Mouse (Mus musculus): Measurements from ENCODE around the gene Zfp683. TPM values are rescaled to one million over a fixed set of nuclear protein-coding genes. Genes with fewer than 3 reads are reported as not detected.
A peak's percentile ranks its signal among the peaks of the same experiment; 100 is the strongest.

Gene Zfp683
- polyA plus RNA-seq, 1 experiment from 2014 or later: not detected

DNA sequence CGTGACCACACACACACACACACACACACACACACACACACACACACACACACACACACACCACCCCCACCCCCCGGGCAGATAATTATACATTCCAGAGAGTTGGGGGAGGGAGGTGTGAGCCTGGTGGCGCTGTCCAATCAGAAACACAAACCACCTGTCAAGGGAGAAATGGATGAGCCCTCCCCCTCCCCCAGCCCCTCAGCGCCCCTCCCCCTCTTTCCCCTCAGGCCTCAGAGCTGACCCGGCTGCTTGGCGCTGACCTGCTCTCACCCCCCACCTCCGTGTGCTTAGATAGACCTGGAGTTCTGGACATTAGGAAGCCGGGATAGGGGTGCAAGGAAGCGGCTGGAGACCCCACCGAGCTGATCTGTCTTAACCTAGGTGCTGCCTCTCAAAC, 34.4 kb upstream of the Zfp683 start:
- no peaks in the 10 kb centered on the region for H3K36me3 ChIP-seq
- H3K4me3 ChIP-seq: no peak overlapping the region
- peaks cover 47% of the 10 kb centered on the region for H3K4me1 ChIP-seq
- no peaks in the 10 kb centered on the region for H3K9me3 ChIP-seq
- ATAC-seq (ENCODE audit: low FRiP score, low read depth): 0 out of 2 replicates have a peak, but pooled peaks have one; percentile 30
- 1% methylated on average over 9 of the region's 10 CpGs for WGBS
- peaks cover 8% of the 10 kb centered on the region; the same call in 1 of the 2 replicates for H3K27me3 ChIP-seq (replicated peaks)
- peak overlapping the region; percentile 70 for H3K4me2 ChIP-seq (replicated peaks)
- no peak overlapping the region for H3K27ac ChIP-seq
- H3K9ac ChIP-seq: no peak overlapping the region

DNA sequence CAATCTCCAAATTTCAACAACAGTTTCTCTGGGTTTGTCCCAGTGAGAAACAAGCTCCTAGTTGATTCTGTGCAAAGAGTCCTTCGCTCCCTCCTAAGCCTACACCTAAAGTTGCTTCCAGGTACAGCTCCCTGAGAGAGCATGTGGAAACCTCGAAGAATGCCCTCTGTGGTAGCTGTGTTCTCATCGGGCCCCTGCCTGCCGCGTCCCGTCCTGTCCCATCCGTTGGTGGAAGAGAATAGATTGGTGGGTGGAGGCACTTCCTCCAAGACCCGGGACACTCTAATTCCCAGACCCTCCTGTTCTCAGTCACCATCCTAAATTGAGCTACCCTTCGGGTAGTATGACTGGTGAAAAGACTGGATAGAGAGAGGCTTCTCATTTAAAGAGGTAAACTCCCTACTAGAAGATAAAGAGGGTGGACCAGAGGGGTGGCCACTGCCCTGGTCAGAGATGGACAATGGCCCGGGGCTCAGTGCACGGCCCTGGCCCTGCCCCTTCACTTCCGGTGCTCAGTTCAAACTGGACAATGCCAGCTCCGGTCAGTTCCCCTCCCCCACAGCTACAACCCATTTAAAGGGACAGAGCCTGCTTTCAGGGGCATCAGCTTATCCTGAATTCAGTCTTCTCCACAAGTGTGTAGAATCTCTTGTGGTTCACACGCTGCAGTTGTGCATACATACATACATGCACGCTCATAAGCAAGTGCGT, 33.8 kb upstream of the Zfp683 start:
- Histone ChIP-seq H3K9ac (peak overlapping the region; percentile 26; the same call in 1 of the 2 replicates), H3K27ac (no peak overlapping the region), H3K36me3 (no peaks in the 10 kb centered on the region), H3K9me3 (no peaks in the 10 kb centered on the region), H3K4me1 (peaks cover 47% of the 10 kb centered on the region), H3K27me3 (replicated peaks) (peaks cover 8% of the 10 kb centered on the region; the same call in 1 of the 2 replicates), H3K4me3 (0 out of 2 replicates have a peak overlapping the region, but pooled peaks have one; percentile 10), H3K4me2 (replicated peaks) (peak overlapping the region; percentile 70)
- ATAC-seq (ENCODE audit: low FRiP score, low read depth): peak; percentile 48; the same call in 1 of the 2 replicates
- 2% methylated on average over 16 of the region's 16 CpGs for whole genome bisulfite sequencing

DNA sequence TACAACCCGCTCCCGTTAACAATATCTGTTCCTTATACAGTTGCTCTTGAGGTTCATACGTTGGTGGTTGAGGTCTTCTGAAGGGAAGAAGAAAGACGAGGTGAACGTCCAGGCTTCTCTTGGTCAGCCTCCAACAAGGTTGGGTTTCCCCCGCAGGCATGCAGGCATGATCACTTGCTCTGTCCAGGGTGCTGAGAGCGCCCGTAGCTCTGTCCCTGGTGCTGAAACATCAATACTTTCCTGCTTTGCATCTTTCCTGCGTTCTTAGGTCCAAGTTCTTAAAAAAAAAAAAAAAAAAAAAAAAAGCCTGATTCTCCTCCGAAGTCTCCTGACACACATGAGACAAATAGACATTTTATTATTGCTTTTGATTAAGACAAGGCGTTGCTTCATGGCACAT, 33.0 kb upstream of the Zfp683 start:
- Histone ChIP-seq H3K4me3 (no peak overlapping the region), H3K4me2 (replicated peaks) (peak overlapping the region; percentile 70), H3K36me3 (no peaks in the 10 kb centered on the region), H3K27ac (no peak overlapping the region), H3K9me3 (no peaks in the 10 kb centered on the region), H3K27me3 (replicated peaks) (peaks cover 8% of the 10 kb centered on the region; the same call in 1 of the 2 replicates), H3K4me1 (peaks cover 46% of the 10 kb centered on the region), H3K9ac (no peak overlapping the region)
- 2% methylated on average over 11 of the region's 11 CpGs for WGBS
- ATAC-seq (ENCODE audit: low FRiP score, low read depth): no peak

DNA sequence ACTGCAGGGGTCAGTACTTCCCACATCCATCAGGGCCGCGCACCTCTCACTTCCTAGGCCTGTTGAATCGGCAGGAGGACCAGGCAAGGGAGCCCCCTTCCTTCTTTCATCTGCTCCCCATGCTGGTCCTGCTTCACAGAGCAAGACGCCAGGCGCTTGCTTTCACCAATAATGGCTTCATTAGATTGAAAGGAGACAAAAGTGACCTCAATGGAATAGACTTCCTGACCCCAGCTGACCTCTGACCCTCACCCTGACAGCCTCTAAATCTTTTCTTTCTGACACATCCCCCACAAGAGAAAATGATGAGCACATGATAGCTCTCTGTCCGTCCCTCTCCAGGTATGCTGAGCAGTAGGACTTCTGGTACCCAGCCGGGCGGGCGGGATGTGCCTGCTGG, 27.8 kb upstream of the Zfp683 start:
- Histone ChIP-seq H3K36me3 (no peaks in the 10 kb centered on the region), H3K4me1 (no peaks in the 10 kb centered on the region), H3K4me3 (no peak overlapping the region), H3K4me2 (replicated peaks) (no peak overlapping the region), H3K27me3 (replicated peaks) (no peaks in the 10 kb centered on the region), H3K9ac (no peak overlapping the region), H3K9me3 (no peaks in the 10 kb centered on the region), H3K27ac (no peak overlapping the region)
- ATAC-seq (ENCODE audit: low FRiP score, low read depth): no peak
- 35% methylated on average over 9 of the region's 9 CpGs for WGBS

DNA sequence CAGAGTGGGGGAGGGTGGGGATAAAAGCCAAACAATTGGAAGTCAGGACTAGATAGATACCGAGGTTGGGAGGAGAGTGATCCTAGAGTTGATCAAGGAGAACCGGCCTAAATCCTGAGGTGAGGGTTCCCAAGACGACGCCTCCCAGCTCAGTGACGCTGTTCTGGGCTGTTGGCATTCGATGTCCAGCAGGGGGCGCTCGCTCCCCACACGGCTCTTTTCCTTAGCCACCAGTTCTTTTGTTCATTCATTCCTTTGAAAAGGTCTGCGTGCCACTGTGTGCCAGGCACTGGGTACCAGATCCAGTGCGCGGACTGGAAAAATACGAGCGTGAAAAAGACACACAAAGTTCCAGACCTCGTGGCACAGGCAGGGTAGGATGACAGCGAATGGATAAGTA, 17.7 kb upstream of the Zfp683 start:
- H3K9me3 ChIP-seq: no peaks in the 10 kb centered on the region
- no peak overlapping the region for H3K9ac ChIP-seq
- no peaks in the 10 kb centered on the region for H3K4me1 ChIP-seq
- peak; percentile 56; the same call in 1 of the 2 replicates for ATAC-seq (ENCODE audit: low FRiP score, low read depth)
- WGBS: 5% methylated on average over 16 of the region's 16 CpGs
- H3K27ac ChIP-seq: no peak overlapping the region
- no peaks in the 10 kb centered on the region; the same call in 1 of the 2 replicates for H3K27me3 ChIP-seq (replicated peaks)
- no peak overlapping the region for H3K4me3 ChIP-seq
- no peak overlapping the region for H3K4me2 ChIP-seq (replicated peaks)
- H3K36me3 ChIP-seq: no peaks in the 10 kb centered on the region

DNA sequence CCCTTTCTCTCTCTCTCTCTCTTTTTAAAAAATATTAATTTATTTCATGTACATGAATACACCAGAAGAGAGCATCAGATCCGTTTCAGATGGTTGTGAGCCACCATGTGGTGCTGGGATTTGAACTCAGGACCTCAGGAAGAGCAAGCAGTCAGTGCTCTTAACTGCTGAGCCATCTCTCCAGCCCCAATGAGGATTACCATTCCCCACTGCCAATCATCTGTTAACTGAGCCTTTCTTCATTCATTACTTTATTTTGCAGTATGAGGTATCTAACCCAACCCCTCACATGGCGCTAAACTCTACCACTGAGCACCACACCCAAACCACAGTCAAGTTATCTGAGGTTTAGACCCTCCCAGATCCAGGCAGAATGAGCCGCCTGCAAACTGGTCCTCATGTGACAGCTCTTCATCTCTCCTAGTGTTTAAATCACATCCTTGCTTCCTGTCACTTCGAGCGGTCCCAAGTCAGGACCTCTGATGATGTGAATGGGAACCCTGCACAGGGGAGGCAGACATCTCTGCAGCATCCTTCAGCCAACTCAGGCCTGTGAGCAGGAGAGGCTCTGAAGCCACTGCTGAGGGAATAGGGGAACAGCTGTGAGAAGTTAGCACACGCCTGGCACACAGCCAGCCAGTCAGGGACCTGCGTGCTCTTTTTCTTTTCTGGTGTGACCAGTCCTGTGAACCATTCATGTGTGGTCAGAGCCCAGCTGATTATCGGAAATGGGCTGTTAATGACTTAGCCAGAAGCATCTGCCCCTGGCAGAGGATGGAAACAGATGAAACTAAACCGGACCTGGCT, 12.1 kb upstream of the Zfp683 start:
- Histone ChIP-seq H3K4me1 (peaks cover 6% of the 10 kb centered on the region; the same call in 1 of the 2 replicates), H3K27me3 (replicated peaks) (no peaks in the 10 kb centered on the region; the same call in 1 of the 2 replicates), H3K27ac (no peak overlapping the region), H3K4me2 (replicated peaks) (no peak overlapping the region), H3K36me3 (no peaks in the 10 kb centered on the region), H3K4me3 (no peak overlapping the region), H3K9me3 (no peaks in the 10 kb centered on the region), H3K9ac (no peak overlapping the region)
- ATAC-seq (ENCODE audit: low FRiP score, low read depth): peak; percentile 33; the same call in 1 of the 2 replicates
- 51% methylated on average over 9 of the region's 9 CpGs for WGBS

GRCm38 (mm10) chr4:134043041-134043440, 10.6 kb upstream of the Zfp683 start:
- Histone ChIP-seq H3K4me1 (peaks cover 6% of the 10 kb centered on the region; the same call in 1 of the 2 replicates), H3K27me3 (replicated peaks) (no peaks in the 10 kb centered on the region; the same call in 1 of the 2 replicates), H3K9me3 (no peaks in the 10 kb centered on the region), H3K4me3 (no peak overlapping the region), H3K27ac (no peak overlapping the region), H3K36me3 (no peaks in the 10 kb centered on the region), H3K4me2 (replicated peaks) (no peak overlapping the region), H3K9ac (no peak overlapping the region)
- WGBS: 59% methylated on average over 2 of the region's 2 CpGs
- ATAC-seq (ENCODE audit: low FRiP score, low read depth): no peak

GRCm38 (mm10) chr4:134047648-134048047, 6.0 kb upstream of the Zfp683 start:
- H3K36me3 ChIP-seq: no peaks in the 10 kb centered on the region
- WGBS: 73% methylated on average over 5 of the region's 5 CpGs
- H3K27me3 ChIP-seq (replicated peaks): no peaks in the 10 kb centered on the region
- H3K9ac ChIP-seq: no peak overlapping the region
- H3K27ac ChIP-seq: no peak overlapping the region
- no peaks in the 10 kb centered on the region for H3K9me3 ChIP-seq
- no peak overlapping the region for H3K4me3 ChIP-seq
- ATAC-seq (ENCODE audit: low FRiP score, low read depth): no peak
- H3K4me1 ChIP-seq: peaks cover 3% of the 10 kb centered on the region; the same call in 1 of the 2 replicates
- H3K4me2 ChIP-seq (replicated peaks): no peak overlapping the region

DNA sequence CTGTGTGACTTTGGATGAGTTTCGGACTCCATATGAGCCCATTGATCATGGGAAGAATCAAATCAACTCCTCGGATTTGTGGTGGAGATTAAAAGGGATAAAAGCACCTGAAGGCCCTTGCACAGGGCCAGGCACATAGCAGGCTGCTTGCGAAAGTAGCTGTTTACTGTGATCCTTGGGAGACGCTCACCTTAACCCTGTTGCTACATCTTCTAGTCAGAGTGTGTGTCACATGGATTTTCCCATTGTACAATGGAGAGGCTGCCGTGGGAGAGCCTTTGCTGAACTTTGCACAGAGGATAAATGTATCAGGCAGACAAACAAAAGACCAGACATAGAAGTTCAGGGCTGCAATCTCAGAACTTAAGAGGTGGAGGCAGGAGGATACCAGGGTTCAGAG, 1.7 kb upstream of the Zfp683 start:
- Histone ChIP-seq H3K27me3 (replicated peaks) (no peaks in the 10 kb centered on the region), H3K9me3 (no peaks in the 10 kb centered on the region), H3K27ac (no peak overlapping the region), H3K36me3 (no peaks in the 10 kb centered on the region), H3K9ac (no peak overlapping the region), H3K4me2 (replicated peaks) (no peak overlapping the region), H3K4me3 (no peak overlapping the region), H3K4me1 (peaks cover 4% of the 10 kb centered on the region; the same call in 1 of the 2 replicates)
- ATAC-seq (ENCODE audit: low FRiP score, low read depth): no peak
- 85% methylated on average over 5 of the region's 5 CpGs for WGBS

DNA sequence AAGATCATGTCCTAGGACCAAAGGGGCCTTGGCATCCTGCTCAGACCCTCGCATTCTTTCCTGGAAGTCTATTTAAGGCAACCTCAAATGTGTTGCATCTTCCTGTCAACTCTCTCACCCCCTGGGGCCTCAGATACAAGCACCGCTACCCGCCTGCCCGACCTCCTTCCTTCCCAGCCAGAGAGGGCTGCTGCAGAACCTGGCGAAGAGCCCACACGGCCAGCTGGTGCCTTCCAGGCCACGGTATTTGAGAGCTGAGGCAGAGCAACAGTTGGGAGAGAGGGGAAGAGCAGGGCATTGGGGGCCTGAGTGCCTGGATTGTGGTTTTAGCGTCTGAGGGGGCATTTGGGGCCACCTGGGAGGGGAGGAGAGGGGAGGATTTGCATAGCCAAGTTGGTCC, 1.1 kb upstream of the Zfp683 start:
- WGBS: 29% methylated on average over 8 of the region's 8 CpGs
- Histone ChIP-seq H3K9ac (no peak overlapping the region), H3K4me1 (peaks cover 4% of the 10 kb centered on the region; the same call in 1 of the 2 replicates), H3K4me2 (replicated peaks) (no peak overlapping the region), H3K9me3 (no peaks in the 10 kb centered on the region), H3K27ac (no peak overlapping the region), H3K36me3 (no peaks in the 10 kb centered on the region), H3K4me3 (no peak overlapping the region), H3K27me3 (replicated peaks) (no peaks in the 10 kb centered on the region)
- ATAC-seq (ENCODE audit: low FRiP score, low read depth): no peak

DNA sequence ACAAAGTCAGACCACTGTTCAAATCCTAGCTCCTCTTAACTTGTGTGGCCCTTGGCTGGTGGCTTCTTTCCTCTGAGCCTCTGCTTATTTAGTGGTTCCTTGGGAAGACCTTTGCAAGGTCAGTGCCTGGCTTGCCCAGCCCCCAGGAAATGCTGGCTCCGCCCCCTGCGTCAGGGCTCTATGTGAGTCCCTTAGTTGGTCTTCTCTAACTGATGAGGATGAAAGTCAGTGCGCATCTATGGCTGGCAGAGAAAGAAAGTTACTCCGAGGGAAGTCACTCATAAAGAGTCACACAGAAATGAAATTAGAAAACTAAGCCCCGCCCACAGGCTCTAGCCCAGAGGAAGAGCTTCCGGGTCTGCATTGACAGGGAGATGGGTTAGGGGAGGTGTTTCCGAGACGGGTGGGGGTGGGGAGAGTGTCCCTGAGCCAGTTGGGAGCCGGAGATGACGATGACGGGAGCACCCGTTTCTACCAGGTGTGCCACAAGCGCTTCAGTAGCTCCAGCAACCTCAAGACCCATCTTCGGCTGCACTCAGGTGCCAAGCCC, 4.6 kb downstream of the Zfp683 start:
- no peak for ATAC-seq (ENCODE audit: low FRiP score, low read depth)
- 39% methylated on average over 14 of the region's 14 CpGs for WGBS
- Histone ChIP-seq H3K9ac (no peak overlapping the region), H3K27me3 (replicated peaks) (peaks cover 6% of the 10 kb centered on the region; the same call in 1 of the 2 replicates), H3K4me2 (replicated peaks) (peak overlapping the region; percentile 14), H3K36me3 (no peaks in the 10 kb centered on the region), H3K4me3 (no peak overlapping the region), H3K9me3 (no peaks in the 10 kb centered on the region), H3K4me1 (no peaks in the 10 kb centered on the region), H3K27ac (no peak overlapping the region)

DNA sequence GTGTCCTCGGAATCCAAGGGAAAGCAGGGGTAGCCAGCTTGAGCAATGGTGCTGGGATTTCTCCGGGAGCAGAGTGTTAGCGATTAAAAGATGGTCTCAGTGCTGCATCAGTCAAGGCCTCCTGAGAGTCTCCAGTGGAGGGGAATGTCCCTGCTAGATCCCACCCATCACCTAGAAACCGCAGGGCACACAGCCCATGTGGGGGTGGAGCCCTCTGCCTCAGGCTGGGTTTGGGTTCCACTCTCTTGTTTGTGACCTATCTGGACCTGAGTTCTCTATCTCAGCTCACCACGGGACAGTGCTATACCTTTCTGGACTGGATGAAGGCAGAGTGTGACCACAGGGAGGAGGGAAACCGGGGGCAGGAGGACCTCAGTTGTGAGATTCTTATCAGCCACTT, 5.3 kb downstream of the Zfp683 start:
- no peak overlapping the region for H3K9ac ChIP-seq
- H3K36me3 ChIP-seq: no peaks in the 10 kb centered on the region
- no peak overlapping the region for H3K27ac ChIP-seq
- WGBS: 78% methylated on average over 6 of the region's 6 CpGs
- no peaks in the 10 kb centered on the region for H3K9me3 ChIP-seq
- ATAC-seq (ENCODE audit: low FRiP score, low read depth): no peak
- peaks cover 6% of the 10 kb centered on the region; the same call in 1 of the 2 replicates for H3K27me3 ChIP-seq (replicated peaks)
- H3K4me1 ChIP-seq: no peaks in the 10 kb centered on the region
- no peak overlapping the region for H3K4me3 ChIP-seq
- no peak overlapping the region for H3K4me2 ChIP-seq (replicated peaks)
